Comparison of ENCODE assay signal across 18 mouse cellular contexts in the genomic region with DNA sequence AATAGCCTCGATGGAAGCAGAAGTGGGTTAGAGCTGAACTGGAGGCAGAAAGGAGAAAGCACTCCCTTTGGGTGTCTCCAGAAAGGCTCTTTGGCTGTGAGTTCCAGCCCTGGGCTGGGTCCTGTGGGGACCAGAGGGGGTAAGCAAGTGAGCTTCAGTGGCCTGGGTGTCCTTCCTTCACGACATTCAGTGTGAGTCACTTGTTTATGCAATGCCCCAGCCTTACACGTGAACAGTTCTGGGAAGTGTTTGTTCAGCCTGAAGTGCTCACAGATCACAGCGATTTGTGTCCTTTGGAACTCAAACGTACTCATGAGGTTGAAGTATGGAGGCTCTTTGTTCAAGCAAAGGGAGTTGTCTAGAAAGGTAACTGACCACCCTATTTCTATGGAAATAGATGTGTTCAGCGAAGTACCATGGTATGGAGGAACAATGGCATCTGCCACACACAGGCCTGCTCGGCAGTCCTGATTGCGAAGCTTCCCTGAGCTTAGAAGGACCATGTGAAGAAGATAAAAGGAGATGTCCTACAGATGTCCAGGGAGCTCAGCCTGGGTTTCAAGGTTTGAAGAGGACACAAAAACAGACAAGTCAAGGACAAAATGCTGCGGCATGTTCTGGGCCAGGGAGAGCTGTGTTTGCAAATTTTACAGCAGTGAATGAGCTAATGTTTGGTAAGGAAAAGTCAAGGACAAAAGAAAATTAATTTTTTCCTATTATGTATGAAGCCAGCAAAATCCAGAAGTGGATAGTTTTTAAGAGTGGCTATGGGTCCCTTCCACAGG. TPM values are rescaled to one million over a fixed set of nuclear protein-coding genes. Genes with fewer than 3 reads are reported as not detected.
"Had no signal": no experiment of that assay in that cellular context is flagged by ENCODE, and none has a peak within 500 bp of the region (broad histone marks: within the 10 kb centered on the region; RNA-seq: fewer than 3 reads in every experiment).

No protein-coding gene starts in this region.

- H3K36me3 ChIP-seq: kidney, embryonic 15.5 days; limb, embryonic 13.5 days; liver, embryonic 12.5 days; midbrain, embryonic 10.5 days; midbrain, embryonic 15.5 days; neural tube, embryonic 12.5 days had no signal

- H3K27ac ChIP-seq: kidney, embryonic 15.5 days; limb, embryonic 13.5 days; liver, embryonic 12.5 days; midbrain, embryonic 10.5 days; midbrain, embryonic 15.5 days; neural tube, embryonic 12.5 days; stomach, postnatal 0 days had no signal

- H3K27me3 ChIP-seq: kidney, embryonic 15.5 days; limb, embryonic 13.5 days; liver, embryonic 12.5 days; midbrain, embryonic 15.5 days; neural tube, embryonic 12.5 days had no signal

- H3K4me1 ChIP-seq: kidney, embryonic 15.5 days; limb, embryonic 13.5 days; liver, embryonic 12.5 days; midbrain, embryonic 10.5 days; midbrain, embryonic 15.5 days; neural tube, embryonic 12.5 days had no signal

- H3K9me3 ChIP-seq: kidney, embryonic 15.5 days; limb, embryonic 13.5 days; liver, embryonic 12.5 days; midbrain, embryonic 10.5 days; midbrain, embryonic 15.5 days; neural tube, embryonic 12.5 days had no signal

- DNase-seq: kidney, adult 2 months; kidney, postnatal 14 days; left cerebral cortex, postnatal 4 days; thymus, postnatal 4 days had no signal

- H3K4me3 ChIP-seq: kidney, embryonic 15.5 days; limb, embryonic 13.5 days; liver, embryonic 12.5 days; midbrain, embryonic 10.5 days; midbrain, embryonic 15.5 days; neural tube, embryonic 12.5 days had no signal

RNA-seq across cellular contexts. Expression of a gene that starts 53.1 kb away (rescaled TPM):
- total RNA-seq: layer of hippocampus, adult 8-10 months; layer of hippocampus, postnatal 14 days; left cerebral cortex, adult 18-20 months; left cerebral cortex, postnatal 10 days; megakaryocyte, adult 5-6 weeks; monocyte, adult 5-6 weeks; neutrophil, adult 5-6 weeks had no signal
- polyA plus RNA-seq: midbrain, embryonic 10.5 days; neural tube, embryonic 12.5 days had no signal
